Mouse (Mus musculus): ENCODE data around the gene Rplp0. TPM values are rescaled to one million over a fixed set of nuclear protein-coding genes. Genes with fewer than 3 reads are reported as not detected.

The Rplp0 gene
- polyA plus RNA-seq, 1 experiment from 2014 or later, result 1,038 TPM

- 99% methylated on average over 2 of the region's 2 CpGs for whole genome bisulfite sequencing
- DNase-seq (no peak), ATAC-seq (ENCODE audit: low FRiP score, low TSS enrichment) (no peak)
- H3K9me3 ChIP-seq (ENCODE audit: control insufficient read depth, low read length), result no peaks in the 10 kb centered on the region
- no peaks in the 10 kb centered on the region for H3K27me3 ChIP-seq (ENCODE audit: control insufficient read depth, insufficient read depth, low read length)
- H3K4me1 ChIP-seq (ENCODE audit: control insufficient read depth, insufficient read depth, low read length), result no peaks in the 10 kb centered on the region
- H3K27ac ChIP-seq (replicated peaks; ENCODE audit: low read depth, low read length), result no peak overlapping the region
- H3K36me3 ChIP-seq (ENCODE audit: control insufficient read depth, insufficient read depth, low read length), result peaks cover 98% of the 10 kb centered on the region
- H3K4me3 ChIP-seq (replicated peaks; ENCODE audit: low read depth, low read length), result no peak overlapping the region
- no peak overlapping the region for H3K4me2 ChIP-seq (ENCODE audit: low read length)
- H3K9ac ChIP-seq (replicated peaks; ENCODE audit: low read length), result no peak overlapping the region
These were observed 32.2 kb downstream of the Rplp0 start for GRCm38 (mm10) chr5:115591506-115591905.

- no peak overlapping the region for H3K9ac ChIP-seq (replicated peaks; ENCODE audit: low read length)
- H3K27ac ChIP-seq (replicated peaks; ENCODE audit: low read depth, low read length), result no peak overlapping the region
- no peak for DNase-seq
- ATAC-seq (ENCODE audit: low FRiP score, low TSS enrichment), result no peak
- 98% methylated on average over 6 of the region's 6 CpGs for WGBS
- H3K4me1 ChIP-seq (ENCODE audit: control insufficient read depth, insufficient read depth, low read length), result no peaks in the 10 kb centered on the region
- H3K4me3 ChIP-seq (replicated peaks; ENCODE audit: low read depth, low read length), result no peak overlapping the region
- H3K36me3 ChIP-seq (ENCODE audit: control insufficient read depth, insufficient read depth, low read length), result peaks cover 85% of the 10 kb centered on the region
- no peak overlapping the region for H3K4me2 ChIP-seq (ENCODE audit: low read length)
- no peaks in the 10 kb centered on the region for H3K9me3 ChIP-seq (ENCODE audit: control insufficient read depth, low read length)
- H3K27me3 ChIP-seq (ENCODE audit: control insufficient read depth, insufficient read depth, low read length), result no peaks in the 10 kb centered on the region
These were observed 44.3 kb downstream of the Rplp0 start for GRCm38 (mm10) chr5:115603561-115603960.

DNA sequence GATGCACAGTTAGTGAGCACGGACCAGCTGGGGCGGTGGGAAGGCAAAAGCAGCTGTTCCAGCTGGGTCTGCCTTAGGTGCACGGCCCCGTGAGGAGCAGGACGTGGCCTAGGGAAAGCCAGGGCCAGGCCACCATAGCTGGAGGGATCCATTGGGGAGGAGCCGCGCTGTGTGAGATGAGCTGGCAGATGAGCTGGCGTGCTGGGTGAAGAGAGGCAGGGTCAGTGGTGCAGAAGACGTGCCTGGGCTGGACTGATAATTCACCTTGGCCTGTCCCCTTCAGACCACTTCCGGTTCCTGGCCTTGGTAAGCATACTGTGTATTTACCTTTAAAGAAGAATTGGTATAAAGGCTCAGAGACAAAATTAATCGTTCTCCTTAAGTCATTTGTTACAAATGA, 52.3 kb downstream of the Rplp0 start:
- no peak overlapping the region for H3K4me2 ChIP-seq (ENCODE audit: low read length)
- 96% methylated on average over 11 of the region's 11 CpGs for WGBS
- DNase-seq (no peak), ATAC-seq (ENCODE audit: low FRiP score, low TSS enrichment) (no peak)
- H3K4me1 ChIP-seq (ENCODE audit: control insufficient read depth, insufficient read depth, low read length), result no peaks in the 10 kb centered on the region
- peaks cover 92% of the 10 kb centered on the region for H3K36me3 ChIP-seq (ENCODE audit: control insufficient read depth, insufficient read depth, low read length)
- no peak overlapping the region for H3K9ac ChIP-seq (replicated peaks; ENCODE audit: low read length)
- no peaks in the 10 kb centered on the region for H3K9me3 ChIP-seq (ENCODE audit: control insufficient read depth, low read length)
- no peaks in the 10 kb centered on the region for H3K27me3 ChIP-seq (ENCODE audit: control insufficient read depth, insufficient read depth, low read length)
- H3K4me3 ChIP-seq (replicated peaks; ENCODE audit: low read depth, low read length), result no peak overlapping the region
- no peak overlapping the region for H3K27ac ChIP-seq (replicated peaks; ENCODE audit: low read depth, low read length)

Small RNA genes lying within 50 kb of the gene (microRNA-seq; reads per million reads assigned to microRNA genes)
- gene Mir7029, result 0.59 reads per million

Other genes with a start within 250 kb of the Rplp0 start
- gene Srsf9, start 232.3 kb upstream of the Rplp0 start, polyA plus RNA-seq (2014; fragmentation: Nextera tagmentation; extraction: Ambion mirVana), result 132 and 150 TPM in 2 replicates
- 38.2 and 43.4 TPM in 2 replicates for gene Gatc, start 218.3 kb upstream of the Rplp0 start, polyA plus RNA-seq (2014; fragmentation: Nextera tagmentation; extraction: Ambion mirVana)
- 48.4 and 50.1 TPM in 2 replicates for gene Triap1, start 218.2 kb upstream of the Rplp0 start, polyA plus RNA-seq (2014; fragmentation: Nextera tagmentation; extraction: Ambion mirVana)
- gene Cox6a1, start 210.5 kb upstream of the Rplp0 start, polyA plus RNA-seq (2014; fragmentation: Nextera tagmentation; extraction: Ambion mirVana), result 938 and 1,310 TPM in 2 replicates
- gene Msi1, start 129.9 kb upstream of the Rplp0 start, polyA plus RNA-seq (2014; fragmentation: Nextera tagmentation; extraction: Ambion mirVana), result 71.6 and 101 TPM in 2 replicates
- not detected in 2 replicates for gene Pla2g1b, start 93.2 kb upstream of the Rplp0 start, polyA plus RNA-seq (2014; fragmentation: Nextera tagmentation; extraction: Ambion mirVana)
- 23.8 and 25.9 TPM in 2 replicates for gene Sirt4, start 74.7 kb upstream of the Rplp0 start, polyA plus RNA-seq (2014; fragmentation: Nextera tagmentation; extraction: Ambion mirVana)
- gene Pxn, start 52.8 kb upstream of the Rplp0 start, polyA plus RNA-seq (2014; fragmentation: Nextera tagmentation; extraction: Ambion mirVana), result 10.9 and 11.3 TPM in 2 replicates
- 40.5 and 51.2 TPM in 2 replicates for gene Gcn1l1, start 5.8 kb downstream of the Rplp0 start, polyA plus RNA-seq (2014; fragmentation: Nextera tagmentation; extraction: Ambion mirVana)
- 24.9 and 28.0 TPM in 2 replicates for gene Rab35, start 72.4 kb downstream of the Rplp0 start, polyA plus RNA-seq (2014; fragmentation: Nextera tagmentation; extraction: Ambion mirVana)
- 39.0 and 42.2 TPM in 2 replicates for gene Bicdl1, start 172.2 kb downstream of the Rplp0 start, polyA plus RNA-seq (2014; fragmentation: Nextera tagmentation; extraction: Ambion mirVana)